Mouse (Mus musculus): ENCODE measurements around the gene Gm7137. TPM values are rescaled to one million over a fixed set of nuclear protein-coding genes. Genes with fewer than 3 reads are reported as not detected.
"Not testable (repeated sequence)": the region's sequence is repeated elsewhere in the genome, so short reads cannot be mapped to it uniquely, and the experiment has no call there.

Gm7137 gene
- total RNA-seq, 1 experiment, result not detected

DNA sequence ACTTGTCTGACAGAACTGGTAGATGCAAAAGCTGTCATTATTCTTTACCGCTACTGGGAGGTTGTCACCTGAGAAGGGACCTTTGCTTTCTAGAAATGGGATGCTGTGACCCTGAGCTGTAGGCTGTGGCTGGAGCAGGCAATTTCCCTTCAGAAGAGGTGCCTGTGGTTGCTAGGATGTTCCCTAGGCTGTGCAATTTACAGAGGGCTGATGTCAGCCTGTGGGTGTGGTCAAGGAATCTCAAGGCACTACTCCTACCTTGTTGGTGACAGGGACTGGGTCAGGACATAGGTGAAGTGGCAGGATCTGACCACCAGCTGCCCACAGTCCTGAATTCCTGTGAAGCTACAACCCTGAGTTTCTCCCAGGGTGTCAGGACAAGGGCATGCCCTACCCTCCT is 18.3 kb downstream of the Gm7137 start:
- no peaks in the 10 kb centered on the region for H3K4me1 ChIP-seq (ENCODE audit: control insufficient read depth in 2 of 2, insufficient read depth in 2 of 2, low read length in 2 of 2, poor library complexity in 1 of 2)
- H3K27ac ChIP-seq (ENCODE audit: insufficient read depth, low read depth, low read length, poor library complexity, severe bottlenecking), result no peak overlapping the region
- H3K9me3 ChIP-seq (ENCODE audit: control insufficient read depth, insufficient read depth, low read depth, low read length), result no peaks in the 10 kb centered on the region
- H3K36me3 ChIP-seq (ENCODE audit: control insufficient read depth, insufficient read depth, low read length, poor library complexity, severe bottlenecking), result no peaks in the 10 kb centered on the region
- TF ChIP-seq ZC3H11A (IDR thresholded peaks at IDR 0.05; ENCODE audit: borderline replicate concordance, low read depth, low read length) (no peak), CHD2 (IDR thresholded peaks at IDR 0.05; ENCODE audit: low read depth, low read length) (no peak), ZNF384 (IDR thresholded peaks at IDR 0.05; ENCODE audit: low read depth, low read length) (no peak), HCFC1 (IDR thresholded peaks at IDR 0.05; ENCODE audit: borderline replicate concordance, insufficient read depth, low read length) (no peak), MAFK (IDR thresholded peaks at IDR 0.05; ENCODE audit: insufficient read depth, low read depth, low read length) (no peak)
- no peak for DNase-seq (ENCODE audit: low read depth, low spot score)
- in situ Hi-C loops (cut with MboI; ENCODE audit: low sequenced_read_pairs in 2 of 2, unreplicated experiment in 2 of 2), result no loop called here
- H3K9ac ChIP-seq (ENCODE audit: insufficient read depth, low read depth, low read length, poor library complexity, severe bottlenecking), result no peak overlapping the region
- no peak overlapping the region for H3K4me3 ChIP-seq (ENCODE audit: insufficient read depth in 1 of 2, low read depth in 1 of 2, low read length in 2 of 2, poor library complexity in 1 of 2, severe bottlenecking in 1 of 2)

DNA sequence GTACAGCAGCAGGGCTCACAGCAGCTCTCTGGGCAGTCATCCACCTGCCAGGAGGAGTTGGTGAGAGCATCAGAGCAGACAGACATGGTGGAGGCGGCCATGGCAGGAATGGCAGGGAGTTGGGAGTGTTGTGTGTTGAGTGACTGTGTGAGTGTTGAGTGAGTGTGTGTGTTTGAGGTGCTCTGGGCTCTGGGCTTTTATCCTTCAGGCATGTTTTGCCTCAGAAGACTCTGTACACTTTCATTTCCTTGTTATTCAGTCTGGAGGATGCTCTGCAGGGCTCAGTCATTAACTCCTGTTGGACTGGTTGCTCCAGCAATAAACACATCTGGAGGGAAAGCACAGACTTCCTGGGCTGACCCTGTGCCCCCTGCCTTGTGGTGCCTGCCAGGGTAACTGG is 28.4 kb downstream of the Gm7137 start, which contains the start of gene Gm3233:
Gm3233 (minus strand) TSS at position 101 of the 400 bp plus-strand sequence.
- H3K9me3 ChIP-seq (ENCODE audit: control insufficient read depth, insufficient read depth, low read depth, low read length); H3K4me1 ChIP-seq (ENCODE audit: control insufficient read depth in 2 of 2, insufficient read depth in 2 of 2, low read length in 2 of 2, poor library complexity in 1 of 2); H3K4me3 ChIP-seq (ENCODE audit: insufficient read depth in 1 of 2, low read depth in 1 of 2, low read length in 2 of 2, poor library complexity in 1 of 2, severe bottlenecking in 1 of 2); H3K36me3 ChIP-seq (ENCODE audit: control insufficient read depth, insufficient read depth, low read length, poor library complexity, severe bottlenecking); in situ Hi-C loops (cut with MboI; ENCODE audit: low sequenced_read_pairs in 2 of 2, unreplicated experiment in 2 of 2); DNase-seq (ENCODE audit: low read depth, low spot score); H3K27ac ChIP-seq (ENCODE audit: insufficient read depth, low read depth, low read length, poor library complexity, severe bottlenecking); H3K9ac ChIP-seq (ENCODE audit: insufficient read depth, low read depth, low read length, poor library complexity, severe bottlenecking): not testable (repeated sequence)

DNA sequence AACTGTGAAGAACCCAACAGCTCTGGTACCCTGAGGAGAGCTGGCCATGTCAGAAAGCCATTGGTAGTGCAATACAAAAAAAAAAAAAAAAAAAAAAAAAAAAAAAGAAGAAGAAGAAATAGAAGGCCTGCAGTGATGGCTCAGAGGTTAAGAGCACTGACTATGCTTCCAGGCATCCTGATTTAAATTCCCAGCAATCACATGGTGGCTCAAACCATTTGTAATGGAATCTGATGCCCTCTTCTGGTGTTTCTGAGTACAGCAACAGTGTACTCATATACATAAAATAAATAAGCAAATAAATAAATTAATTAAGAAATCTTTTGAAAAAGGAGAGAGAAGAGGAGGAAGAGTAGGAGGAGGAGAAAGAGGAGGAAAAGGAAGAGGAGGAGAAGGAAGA is 34.6 kb downstream of the Gm7137 start:
- Histone ChIP-seq H3K4me1 (ENCODE audit: control insufficient read depth in 2 of 2, insufficient read depth in 2 of 2, low read length in 2 of 2, poor library complexity in 1 of 2) (no peaks in the 10 kb centered on the region), H3K9me3 (ENCODE audit: control insufficient read depth, insufficient read depth, low read depth, low read length) (no peaks in the 10 kb centered on the region), H3K4me3 (ENCODE audit: insufficient read depth in 1 of 2, low read depth in 1 of 2, low read length in 2 of 2, poor library complexity in 1 of 2, severe bottlenecking in 1 of 2) (no peak overlapping the region), H3K27ac (ENCODE audit: insufficient read depth, low read depth, low read length, poor library complexity, severe bottlenecking) (no peak overlapping the region), H3K9ac (ENCODE audit: insufficient read depth, low read depth, low read length, poor library complexity, severe bottlenecking) (no peak overlapping the region), H3K36me3 (ENCODE audit: control insufficient read depth, insufficient read depth, low read length, poor library complexity, severe bottlenecking) (no peaks in the 10 kb centered on the region)
- TF ChIP-seq ZNF384 (IDR thresholded peaks at IDR 0.05; ENCODE audit: low read depth, low read length), result peak; percentile 57; the same call in 1 of the 2 replicates
- TF ChIP-seq ZC3H11A (IDR thresholded peaks at IDR 0.05; ENCODE audit: borderline replicate concordance, low read depth, low read length), result no peak
- TF ChIP-seq MAFK (IDR thresholded peaks at IDR 0.05; ENCODE audit: insufficient read depth, low read depth, low read length), result no peak
- TF ChIP-seq HCFC1 (IDR thresholded peaks at IDR 0.05; ENCODE audit: borderline replicate concordance, insufficient read depth, low read length), result no peak
- no peak for TF ChIP-seq CHD2 (IDR thresholded peaks at IDR 0.05; ENCODE audit: low read depth, low read length)
- DNase-seq (ENCODE audit: low read depth, low spot score), result no peak
- in situ Hi-C loops (cut with MboI; ENCODE audit: low sequenced_read_pairs in 2 of 2, unreplicated experiment in 2 of 2), result no loop called here

DNA sequence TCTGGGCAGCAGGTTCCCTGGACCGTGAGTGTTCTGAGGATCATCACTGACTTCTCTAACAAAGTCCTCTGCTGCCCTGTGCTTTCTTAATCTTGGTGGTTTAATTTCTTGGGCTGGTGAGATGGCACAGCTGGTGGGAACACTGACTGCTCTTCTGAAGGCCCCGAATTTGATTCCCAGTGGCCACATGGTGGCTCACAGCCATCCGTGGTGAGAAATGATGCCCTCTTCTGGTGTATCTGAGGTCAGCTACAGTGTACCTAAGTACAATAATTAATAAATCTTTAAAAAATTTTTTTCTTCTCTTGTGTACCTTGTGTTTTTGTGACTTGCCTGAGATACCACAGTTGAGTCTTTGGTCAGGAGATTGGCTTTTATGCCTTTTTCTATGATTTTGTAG is 35.7 kb downstream of the Gm7137 start:
- in situ Hi-C loops (cut with MboI; ENCODE audit: low sequenced_read_pairs in 2 of 2, unreplicated experiment in 2 of 2), result not testable (repeated sequence)

DNA sequence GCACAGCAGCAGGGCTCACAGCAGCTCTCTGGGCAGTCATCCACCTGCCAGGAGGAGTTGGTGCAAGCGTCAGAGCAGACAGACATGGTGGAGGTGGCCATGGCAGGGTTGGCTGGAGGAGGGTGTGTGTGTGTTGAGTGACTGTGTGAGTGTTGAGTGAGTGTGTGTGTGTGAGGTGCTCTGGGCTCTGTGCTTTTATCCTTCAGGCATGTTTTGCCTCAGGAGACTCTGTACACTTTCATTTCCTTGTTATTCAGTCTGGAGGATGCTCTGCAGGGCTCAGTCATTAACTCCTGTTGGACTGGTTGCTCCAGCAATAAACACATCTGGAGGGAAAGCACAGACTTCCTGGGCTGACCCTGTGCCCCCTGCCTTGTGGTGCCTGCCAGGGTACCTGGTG is 36.7 kb downstream of the Gm7137 start, which contains the start of gene Gm9736:
Gm9736 (minus strand) TSS at position 101 of the 400 bp plus-strand sequence.
- in situ Hi-C loops (cut with MboI; ENCODE audit: low sequenced_read_pairs in 2 of 2, unreplicated experiment in 2 of 2); H3K4me3 ChIP-seq (ENCODE audit: insufficient read depth in 1 of 2, low read depth in 1 of 2, low read length in 2 of 2, poor library complexity in 1 of 2, severe bottlenecking in 1 of 2); H3K9ac ChIP-seq (ENCODE audit: insufficient read depth, low read depth, low read length, poor library complexity, severe bottlenecking); H3K27ac ChIP-seq (ENCODE audit: insufficient read depth, low read depth, low read length, poor library complexity, severe bottlenecking); H3K4me1 ChIP-seq (ENCODE audit: control insufficient read depth in 2 of 2, insufficient read depth in 2 of 2, low read length in 2 of 2, poor library complexity in 1 of 2); H3K36me3 ChIP-seq (ENCODE audit: control insufficient read depth, insufficient read depth, low read length, poor library complexity, severe bottlenecking); DNase-seq (ENCODE audit: low read depth, low spot score); H3K9me3 ChIP-seq (ENCODE audit: control insufficient read depth, insufficient read depth, low read depth, low read length): not testable (repeated sequence)

More for the DNA sequence above, 35.7 kb downstream of the Gm7137 start:
- not testable (repeated sequence) for H3K27ac ChIP-seq (ENCODE audit: insufficient read depth, low read depth, low read length, poor library complexity, severe bottlenecking); H3K4me3 ChIP-seq (ENCODE audit: insufficient read depth in 1 of 2, low read depth in 1 of 2, low read length in 2 of 2, poor library complexity in 1 of 2, severe bottlenecking in 1 of 2); DNase-seq (ENCODE audit: low read depth, low spot score); H3K36me3 ChIP-seq (ENCODE audit: control insufficient read depth, insufficient read depth, low read length, poor library complexity, severe bottlenecking); H3K9me3 ChIP-seq (ENCODE audit: control insufficient read depth, insufficient read depth, low read depth, low read length); H3K4me1 ChIP-seq (ENCODE audit: control insufficient read depth in 2 of 2, insufficient read depth in 2 of 2, low read length in 2 of 2, poor library complexity in 1 of 2); H3K9ac ChIP-seq (ENCODE audit: insufficient read depth, low read depth, low read length, poor library complexity, severe bottlenecking)

DNA sequence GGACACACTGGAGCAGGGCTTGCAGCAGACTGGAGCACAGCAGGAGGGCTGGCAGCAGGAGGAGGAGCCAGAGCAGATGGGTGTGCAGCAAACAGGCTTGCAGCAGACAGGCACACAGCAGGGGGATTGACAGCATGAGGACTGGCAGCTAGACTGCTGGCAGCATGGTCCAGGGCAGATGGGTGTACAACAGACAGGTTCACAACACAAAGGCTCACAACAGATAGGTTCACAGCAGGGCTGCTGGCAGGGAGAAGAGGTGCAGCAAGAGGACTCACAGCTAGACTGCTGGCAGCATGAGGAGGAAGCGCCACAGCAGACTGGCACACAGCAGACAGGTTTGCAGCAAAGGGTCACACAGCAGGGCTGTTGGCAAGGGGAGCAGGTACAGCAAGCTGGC is 37.3 kb downstream of the Gm7137 start:
- H3K9ac ChIP-seq (ENCODE audit: insufficient read depth, low read depth, low read length, poor library complexity, severe bottlenecking); DNase-seq (ENCODE audit: low read depth, low spot score); H3K36me3 ChIP-seq (ENCODE audit: control insufficient read depth, insufficient read depth, low read length, poor library complexity, severe bottlenecking); H3K27ac ChIP-seq (ENCODE audit: insufficient read depth, low read depth, low read length, poor library complexity, severe bottlenecking); H3K4me1 ChIP-seq (ENCODE audit: control insufficient read depth in 2 of 2, insufficient read depth in 2 of 2, low read length in 2 of 2, poor library complexity in 1 of 2); in situ Hi-C loops (cut with MboI; ENCODE audit: low sequenced_read_pairs in 2 of 2, unreplicated experiment in 2 of 2); H3K9me3 ChIP-seq (ENCODE audit: control insufficient read depth, insufficient read depth, low read depth, low read length); H3K4me3 ChIP-seq (ENCODE audit: insufficient read depth in 1 of 2, low read depth in 1 of 2, low read length in 2 of 2, poor library complexity in 1 of 2, severe bottlenecking in 1 of 2): not testable (repeated sequence)

DNA sequence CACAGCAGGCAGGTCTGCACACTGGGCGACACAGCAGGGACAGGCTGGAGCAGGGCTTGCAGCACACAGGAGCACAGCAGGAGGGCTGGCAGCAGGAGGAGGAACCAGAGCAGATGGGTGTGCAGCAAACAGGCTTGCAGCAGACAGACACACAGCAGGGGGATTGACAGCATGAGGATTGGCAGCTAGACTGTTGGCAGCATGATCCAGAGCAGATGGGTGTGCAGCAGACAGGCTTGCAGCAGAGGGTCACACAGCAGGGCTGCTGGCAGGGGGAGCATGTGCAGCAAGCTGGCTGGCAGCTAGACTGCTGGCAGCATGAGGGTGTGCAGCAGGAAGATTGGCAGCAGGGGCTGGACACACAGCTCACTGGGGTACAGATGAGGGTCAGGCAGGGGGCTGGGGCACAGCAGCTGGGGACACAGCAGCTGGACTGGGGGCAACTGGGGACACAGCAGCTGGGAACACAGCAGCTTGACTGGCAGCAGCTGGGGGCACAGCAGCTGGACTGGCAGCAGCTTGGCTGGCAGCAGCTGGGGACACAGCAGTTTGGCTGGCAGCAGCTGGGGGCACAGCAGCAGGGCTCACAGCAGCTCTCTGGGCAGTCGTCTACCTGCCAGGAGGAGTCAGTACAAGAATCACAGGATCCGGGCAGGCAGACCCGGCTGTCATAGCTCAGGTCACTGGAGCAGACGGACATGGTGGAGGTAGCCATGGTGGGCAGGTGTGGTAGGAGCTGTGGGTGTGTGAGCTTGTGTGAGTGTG is 45.9 kb downstream of the Gm7137 start, which contains the start of gene Gm18596:
Gm18596 (minus strand) TSS at position 715 of the 765 bp plus-strand sequence.
- H3K9ac ChIP-seq (ENCODE audit: insufficient read depth, low read depth, low read length, poor library complexity, severe bottlenecking); H3K9me3 ChIP-seq (ENCODE audit: control insufficient read depth, insufficient read depth, low read depth, low read length); H3K36me3 ChIP-seq (ENCODE audit: control insufficient read depth, insufficient read depth, low read length, poor library complexity, severe bottlenecking); H3K4me3 ChIP-seq (ENCODE audit: insufficient read depth in 1 of 2, low read depth in 1 of 2, low read length in 2 of 2, poor library complexity in 1 of 2, severe bottlenecking in 1 of 2); in situ Hi-C loops (cut with MboI; ENCODE audit: low sequenced_read_pairs in 2 of 2, unreplicated experiment in 2 of 2); H3K4me1 ChIP-seq (ENCODE audit: control insufficient read depth in 2 of 2, insufficient read depth in 2 of 2, low read length in 2 of 2, poor library complexity in 1 of 2); H3K27ac ChIP-seq (ENCODE audit: insufficient read depth, low read depth, low read length, poor library complexity, severe bottlenecking); DNase-seq (ENCODE audit: low read depth, low spot score): not testable (repeated sequence)
